Mouse (Mus musculus) kidney, adult 2 months (tissue): Measurements from ENCODE around the gene Ptgdr. TPM values are rescaled to one million over a fixed set of nuclear protein-coding genes. Genes with fewer than 3 reads are reported as not detected.
A peak's percentile ranks its signal among the peaks of the same experiment; 100 is the strongest.
"Not testable (repeated sequence)": the region's sequence is repeated elsewhere in the genome, so short reads cannot be mapped to it uniquely, and the experiment has no call there.

Experiments used
- DNase-seq: peaks from one replicate; pipeline ENCODE4 v3.0.0; 2021
- H3K27ac ChIP-seq: fragments of 200-500 bp; 2 replicates; pipeline ENCODE4 v1.5.1; 2012; ENCODE audit warnings: low read depth, low read length, control low read depth, inconsistent platforms; ENCODE audit not compliant: insufficient read depth
- H3K27me3 ChIP-seq: fragments of 200-500 bp; replicated peaks from 2 replicates; pipeline ENCODE4 v1.6.1; 2012; ENCODE audit warnings: mild to moderate bottlenecking, moderate library complexity, low read length, inconsistent platforms; ENCODE audit not compliant: control insufficient read depth, insufficient read depth
- H3K36me3 ChIP-seq: fragments of 200-500 bp; 2 replicates; pipeline ENCODE4 v1.6.1; 2012; ENCODE audit warnings: mild to moderate bottlenecking, moderate library complexity, low read length, inconsistent platforms; ENCODE audit not compliant: control insufficient read depth, insufficient read depth
- H3K4me1 ChIP-seq: fragments of 200-500 bp; 2 replicates; pipeline ENCODE4 v1.6.1; 2011; ENCODE audit warnings: low read length; ENCODE audit not compliant: control insufficient read depth, insufficient read depth
- H3K4me3 ChIP-seq: fragments of 200-500 bp; 2 replicates; pipeline ENCODE4 v1.5.1; 2011; ENCODE audit warnings: mild to moderate bottlenecking, low read depth, low read length, control low read depth; ENCODE audit not compliant: insufficient read depth
- CTCF ChIP-seq: fragments of 200-500 bp; conservative IDR thresholded peaks from 2 replicates; pipeline ENCODE4 v1.5.1; 2011; ENCODE audit warnings: low read depth, mild to moderate bottlenecking, control low read depth, low read length, moderate library complexity, mixed read lengths; ENCODE audit not compliant: insufficient read depth, insufficient read length
- POLR2A ChIP-seq: fragments of 200-500 bp; IDR thresholded peaks from one replicate; pipeline ENCODE4 v1.6.1; 2011; ENCODE audit warnings: low read depth, low read length, control low read depth
- WGBS: fragments of 180-500 bp; shearing (Covaris S2); methylation state at CpG from one replicate; pipeline ENCODE4 v1.1.7; 2018; 5-methylcytosine and 5-hydroxymethylcytosine counted together
- polyA plus RNA-seq: library from polyadenylated mRNA; depleted of rRNA; stranded (reverse); fragments of >200 nt; gene quantifications from 2 replicates; pipeline ENCODE4 v1.2.3, GENCODE M21; 2012; rRNA removed

The Ptgdr gene
- polyA plus RNA-seq, 1 experiment, result not detected

GRCm38 (mm10) chr14:44838685-44839084 lies 20.5 kb downstream of the Ptgdr start:
- no peaks in the 10 kb centered on the region for H3K36me3 ChIP-seq
- H3K4me1 ChIP-seq, result peaks cover 7% of the 10 kb centered on the region; the same call in 1 of the 2 replicates
- 80% methylated on average over 1 of the region's 1 CpGs for WGBS
- no peak overlapping the region for H3K4me3 ChIP-seq
- TF ChIP-seq POLR2A, result no peak
- TF ChIP-seq CTCF, result no peak
- H3K27me3 ChIP-seq, result no peaks in the 10 kb centered on the region
- no peak for DNase-seq
- H3K27ac ChIP-seq, result no peak overlapping the region

- DNase-seq, result peak; percentile 56
- H3K27me3 ChIP-seq, result no peaks in the 10 kb centered on the region
- peak overlapping the region; percentile 46; the same call in 1 of the 2 replicates for H3K27ac ChIP-seq
- 33% methylated on average over 2 of the region's 2 CpGs for WGBS
- no peak overlapping the region for H3K4me3 ChIP-seq
- no peak for TF ChIP-seq CTCF
- no peak for TF ChIP-seq POLR2A
- no peaks in the 10 kb centered on the region for H3K36me3 ChIP-seq
- H3K4me1 ChIP-seq, result peaks cover 14% of the 10 kb centered on the region; the same call in 1 of the 2 replicates
These were observed 24.0 kb downstream of the Ptgdr start for GRCm38 (mm10) chr14:44835132-44835531.

GRCm38 (mm10) chr14:44834134-44834533 lies 25.0 kb downstream of the Ptgdr start:
- not testable (repeated sequence) for H3K4me3 ChIP-seq, H3K27ac ChIP-seq, H3K36me3 ChIP-seq, H3K27me3 ChIP-seq
- peak; percentile 82 for DNase-seq
- H3K4me1 ChIP-seq, result peaks cover 14% of the 10 kb centered on the region; the same call in 1 of the 2 replicates
- WGBS, result 27% methylated on average over 3 of the region's 3 CpGs

GRCm38 (mm10) chr14:44833096-44833495 lies 26.1 kb downstream of the Ptgdr start:
- H3K36me3 ChIP-seq, H3K4me3 ChIP-seq, H3K27me3 ChIP-seq: not testable (repeated sequence)
- peak overlapping the region; percentile 41; the same call in 1 of the 2 replicates for H3K27ac ChIP-seq
- peaks cover 14% of the 10 kb centered on the region; the same call in 1 of the 2 replicates for H3K4me1 ChIP-seq
- 42% methylated on average over 4 of the region's 4 CpGs for WGBS
- DNase-seq, result peak; percentile 57

GRCm38 (mm10) chr14:44827736-44828135 lies 31.4 kb downstream of the Ptgdr start:
- H3K36me3 ChIP-seq, result no peaks in the 10 kb centered on the region
- H3K4me3 ChIP-seq, result no peak overlapping the region
- H3K27me3 ChIP-seq, result no peaks in the 10 kb centered on the region
- TF ChIP-seq POLR2A (no peak), CTCF (no peak)
- no peak overlapping the region for H3K27ac ChIP-seq
- 74% methylated on average over 4 of the region's 4 CpGs for WGBS
- H3K4me1 ChIP-seq, result peaks cover 1% of the 10 kb centered on the region; the same call in 1 of the 2 replicates
- DNase-seq, result no peak

- H3K27me3 ChIP-seq, result no peaks in the 10 kb centered on the region
- no peak for TF ChIP-seq POLR2A
- TF ChIP-seq CTCF, result no peak
- WGBS, result 71% methylated on average over 7 of the region's 7 CpGs
- DNase-seq, result no peak
- no peaks in the 10 kb centered on the region for H3K36me3 ChIP-seq
- H3K27ac ChIP-seq, result no peak overlapping the region
- no peaks in the 10 kb centered on the region for H3K4me1 ChIP-seq
- H3K4me3 ChIP-seq, result no peak overlapping the region
These were observed 37.8 kb downstream of the Ptgdr start for GRCm38 (mm10) chr14:44821177-44822057.

GRCm38 (mm10) chr14:44813152-44813551 lies 46.0 kb downstream of the Ptgdr start:
- not testable (repeated sequence) for H3K4me3 ChIP-seq, H3K36me3 ChIP-seq, H3K27ac ChIP-seq, DNase-seq, H3K27me3 ChIP-seq, H3K4me1 ChIP-seq

Other genes starting within 250 kb of the Ptgdr start
- gene Gm5624, start 231.4 kb downstream of the Ptgdr start, polyA plus RNA-seq, result not detected in 2 replicates
- gene Gm8257, start 152.9 kb downstream of the Ptgdr start, polyA plus RNA-seq, result not detected in 2 replicates
- not detected in 2 replicates for gene Gm8267, start 109.0 kb downstream of the Ptgdr start, polyA plus RNA-seq
- 0.52 and 0.65 TPM in 2 replicates for gene Ptger2, start 128.8 kb upstream of the Ptgdr start, polyA plus RNA-seq